Mouse (Mus musculus): ENCODE measurements at regions not wholly inside any gene's neighbourhood (a gene's known extent, or its start where the extent isn't known, plus 50 kb on each side); places are given as distances from the start of the nearest gene placed in this dataset.

GRCm38 (mm10) chr7:66480446-66480845, 53.1 kb upstream of the Aldh1a3 start:
- Histone ChIP-seq H3K36me3 (no peaks in the 10 kb centered on the region), H3K4me1 (peaks cover 3% of the 10 kb centered on the region; the same call in 1 of the 2 replicates), H3K4me2 (replicated peaks) (no peak overlapping the region), H3K9me3 (no peaks in the 10 kb centered on the region), H3K27ac (replicated peaks) (no peak overlapping the region), H3K4me3 (no peak overlapping the region), H3K27me3 (no peaks in the 10 kb centered on the region), H3K9ac (replicated peaks) (no peak overlapping the region)
- 3% methylated on average over 4 of the region's 4 CpGs for WGBS
- ATAC-seq (replicated peaks) = no peak

GRCm38 (mm10) chr7:66479321-66479720, 52.0 kb upstream of the Aldh1a3 start:
- Histone ChIP-seq H3K27me3 (no peaks in the 10 kb centered on the region), H3K4me1 (peaks cover 3% of the 10 kb centered on the region; the same call in 1 of the 2 replicates), H3K4me3 (no peak overlapping the region), H3K4me2 (replicated peaks) (no peak overlapping the region), H3K9ac (replicated peaks) (no peak overlapping the region), H3K9me3 (no peaks in the 10 kb centered on the region), H3K27ac (replicated peaks) (no peak overlapping the region), H3K36me3 (no peaks in the 10 kb centered on the region)
- WGBS = 96% methylated on average over 4 of the region's 4 CpGs
- no peak for ATAC-seq (replicated peaks)

- Histone ChIP-seq H3K4me3 (no peak overlapping the region), H3K4me2 (replicated peaks) (no peak overlapping the region), H3K4me1 (peaks cover 3% of the 10 kb centered on the region; the same call in 1 of the 2 replicates), H3K27ac (replicated peaks) (no peak overlapping the region), H3K9me3 (no peaks in the 10 kb centered on the region), H3K27me3 (no peaks in the 10 kb centered on the region), H3K36me3 (no peaks in the 10 kb centered on the region), H3K9ac (replicated peaks) (no peak overlapping the region)
- WGBS = 52% methylated on average over 7 of the region's 7 CpGs
- no peak for ATAC-seq (replicated peaks)
These were observed 50.8 kb upstream of the Aldh1a3 start for GRCm38 (mm10) chr7:66478106-66478505.

- H3K4me2 ChIP-seq (replicated peaks) = no peak overlapping the region
- H3K27me3 ChIP-seq = no peaks in the 10 kb centered on the region
- 70% methylated on average over 5 of the region's 5 CpGs for WGBS
- H3K9ac ChIP-seq (replicated peaks) = no peak overlapping the region
- no peaks in the 10 kb centered on the region for H3K36me3 ChIP-seq
- ATAC-seq (replicated peaks) = no peak
- H3K9me3 ChIP-seq = no peaks in the 10 kb centered on the region
- no peak overlapping the region for H3K27ac ChIP-seq (replicated peaks)
- peaks cover 3% of the 10 kb centered on the region; the same call in 1 of the 2 replicates for H3K4me1 ChIP-seq
- no peak overlapping the region for H3K4me3 ChIP-seq
These were observed 50.2 kb upstream of the Aldh1a3 start for GRCm38 (mm10) chr7:66477475-66477874.

Data from forebrain, embryonic 15.5 days (tissue).